Mouse (Mus musculus): ENCODE data around the gene Rgs12.

Gene Rgs12

DNA sequence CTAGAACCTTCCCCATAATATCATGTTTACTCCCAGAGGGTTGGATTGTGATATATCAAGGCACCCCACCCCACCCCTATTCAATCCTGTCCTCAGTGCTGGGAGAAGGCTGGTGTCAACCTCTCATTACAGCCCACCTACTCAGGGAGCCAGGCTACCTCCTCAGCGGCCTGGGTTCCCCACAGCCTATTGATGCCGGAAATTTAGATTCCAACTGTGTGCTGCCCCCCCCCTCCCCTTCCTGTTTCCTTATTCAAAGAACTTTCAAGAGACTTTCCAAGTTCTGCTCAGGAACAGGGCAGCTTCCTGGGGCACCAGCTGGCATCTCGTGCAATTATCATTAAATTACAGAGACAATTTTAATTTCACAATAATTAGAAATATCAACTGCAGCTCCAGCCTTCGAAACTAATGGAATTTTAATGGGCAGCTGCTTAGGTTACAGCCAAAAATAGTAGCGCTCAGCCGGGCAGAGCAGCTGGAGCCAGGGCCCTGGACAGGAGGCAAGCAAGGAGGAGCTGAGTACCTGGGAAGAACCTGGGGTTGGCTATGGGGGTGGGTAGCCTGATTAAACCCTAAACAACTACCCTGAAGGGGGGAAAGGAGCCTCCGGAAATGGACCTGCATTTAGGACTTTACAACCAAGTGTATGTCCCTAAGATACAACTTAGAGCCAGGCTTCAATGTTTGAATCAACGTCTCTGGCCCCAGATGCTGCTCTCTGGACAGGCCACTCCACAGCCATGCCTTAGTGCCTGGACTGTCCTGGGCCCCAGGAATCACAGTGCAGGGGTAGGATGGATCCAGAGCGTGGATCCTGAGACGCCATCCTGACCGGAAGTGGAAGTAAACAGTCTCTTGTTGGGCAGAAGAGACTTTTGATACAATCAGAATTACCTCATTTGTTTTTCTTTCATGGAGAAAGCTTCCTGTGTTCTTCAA lies 17.5 kb upstream of the Rgs12 start:
- DNase-seq (ENCODE audit: low spot score): no peak

DNA sequence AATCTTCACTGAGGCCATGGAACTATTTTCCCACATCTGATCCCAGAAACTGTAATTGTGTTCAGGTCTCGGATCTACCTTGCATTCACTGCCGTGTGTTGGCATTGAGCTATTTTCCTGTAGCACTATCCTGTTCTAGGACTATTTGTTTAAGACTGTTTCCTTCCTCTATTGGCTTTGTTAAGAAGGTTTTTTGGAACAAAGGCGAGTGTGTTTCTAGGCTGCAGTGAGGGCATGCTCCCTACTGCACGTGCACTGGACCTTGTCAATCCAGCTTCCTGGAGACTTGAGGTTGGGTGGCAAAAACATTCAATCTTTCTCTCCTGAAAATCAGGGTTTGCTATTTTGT lies 16.8 kb upstream of the Rgs12 start:
- no peak for DNase-seq (ENCODE audit: low spot score)

DNA sequence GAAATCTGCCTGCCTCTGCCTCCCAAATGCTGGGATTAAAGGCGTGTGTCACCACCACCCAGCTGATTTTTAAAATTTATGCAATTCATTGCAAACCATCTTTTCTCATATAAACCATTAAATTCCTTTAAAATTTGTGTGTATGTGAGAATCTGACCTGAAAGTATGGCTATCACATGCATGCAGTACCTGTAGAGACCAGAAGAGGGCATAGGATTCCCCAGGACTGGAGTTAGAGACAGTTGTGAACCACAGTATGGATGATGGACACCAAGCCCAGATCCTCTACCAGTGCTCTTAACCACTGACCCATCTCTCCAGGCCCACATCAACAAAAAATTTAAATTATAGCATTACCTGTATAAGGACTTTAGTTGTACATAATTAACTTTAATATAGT lies 15.8 kb upstream of the Rgs12 start:
- DNase-seq (ENCODE audit: low spot score): no peak

DNA sequence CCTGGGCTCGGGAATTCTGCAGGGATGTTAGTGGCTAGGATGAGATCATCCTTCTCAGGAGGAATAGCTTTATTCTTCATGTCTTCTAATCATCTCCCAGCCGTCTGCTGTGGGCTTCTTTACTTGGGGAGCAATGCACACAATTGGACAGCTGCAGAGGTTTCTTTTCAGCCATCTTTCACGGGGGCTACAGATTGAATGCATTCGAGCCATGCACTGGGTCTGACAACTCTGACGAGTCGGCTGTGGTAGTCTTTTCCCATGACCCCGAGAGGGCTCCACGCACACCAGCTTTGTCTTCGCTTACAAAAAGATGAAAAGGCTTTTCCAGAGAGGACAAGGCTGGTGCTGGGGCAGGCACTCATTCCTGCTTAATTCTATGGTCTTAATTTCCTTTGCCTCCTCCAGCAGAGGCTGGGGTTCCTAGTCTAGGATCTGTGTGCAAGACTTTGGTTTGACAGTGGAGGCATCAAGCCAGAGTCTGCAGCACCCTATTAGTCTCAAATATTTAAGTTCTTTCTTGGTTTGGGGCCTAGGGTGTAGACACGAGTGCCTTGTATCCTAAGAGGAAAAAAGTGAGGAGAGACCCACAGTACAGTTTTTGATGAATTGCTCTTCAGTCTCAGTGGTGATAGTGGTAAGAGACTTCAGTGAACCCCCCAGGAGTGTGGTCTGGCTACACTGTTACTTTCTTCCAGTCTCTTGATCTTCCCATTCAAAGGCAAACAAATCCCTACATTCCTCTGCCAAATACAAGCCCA lies 7.4 kb upstream of the Rgs12 start:
- no peak for DNase-seq (ENCODE audit: low spot score)

DNA sequence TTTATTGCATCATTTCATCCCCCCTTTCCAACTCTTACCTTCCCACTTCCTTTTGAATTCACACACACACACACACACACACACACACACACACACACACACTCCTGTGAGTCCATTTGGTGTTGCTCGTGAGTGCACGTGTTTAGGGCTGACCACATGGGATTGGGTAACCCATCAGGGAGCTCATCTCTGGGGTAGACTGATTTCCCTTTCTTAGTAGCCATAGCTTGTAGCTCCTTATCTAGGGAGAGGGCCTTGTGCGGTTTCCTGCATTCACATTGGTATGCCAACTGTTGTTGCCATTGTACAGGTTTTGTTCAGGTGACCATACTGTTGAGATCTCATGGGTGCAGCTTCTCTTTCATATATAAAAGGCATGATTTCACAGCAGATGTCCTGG lies 5.8 kb upstream of the Rgs12 start:
- DNase-seq (ENCODE audit: low spot score): no peak

DNA sequence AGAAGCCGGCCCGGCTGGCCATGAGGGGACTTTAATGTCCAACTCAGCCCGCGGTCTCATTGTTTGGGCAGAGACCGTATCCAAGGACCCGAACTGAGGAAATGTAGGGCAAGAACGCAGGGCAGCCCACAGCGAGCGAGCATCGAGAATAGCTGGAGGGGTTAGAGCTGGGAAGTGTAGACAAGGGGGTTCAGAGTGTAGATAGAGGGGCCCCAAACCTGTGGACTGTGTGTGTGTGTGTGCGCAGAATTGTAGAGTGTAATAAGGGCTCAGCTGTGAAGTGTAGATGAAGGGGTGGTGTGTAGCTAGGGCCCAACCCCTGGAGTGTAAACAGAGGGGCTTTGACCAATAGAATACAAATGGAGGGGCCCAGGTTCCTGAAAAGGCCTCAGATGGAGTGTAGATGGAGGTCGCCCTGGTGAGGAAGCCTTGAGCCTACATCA lies 545 bp downstream of the Rgs12 start:
- DNase-seq (ENCODE audit: low spot score): no peak

DNA sequence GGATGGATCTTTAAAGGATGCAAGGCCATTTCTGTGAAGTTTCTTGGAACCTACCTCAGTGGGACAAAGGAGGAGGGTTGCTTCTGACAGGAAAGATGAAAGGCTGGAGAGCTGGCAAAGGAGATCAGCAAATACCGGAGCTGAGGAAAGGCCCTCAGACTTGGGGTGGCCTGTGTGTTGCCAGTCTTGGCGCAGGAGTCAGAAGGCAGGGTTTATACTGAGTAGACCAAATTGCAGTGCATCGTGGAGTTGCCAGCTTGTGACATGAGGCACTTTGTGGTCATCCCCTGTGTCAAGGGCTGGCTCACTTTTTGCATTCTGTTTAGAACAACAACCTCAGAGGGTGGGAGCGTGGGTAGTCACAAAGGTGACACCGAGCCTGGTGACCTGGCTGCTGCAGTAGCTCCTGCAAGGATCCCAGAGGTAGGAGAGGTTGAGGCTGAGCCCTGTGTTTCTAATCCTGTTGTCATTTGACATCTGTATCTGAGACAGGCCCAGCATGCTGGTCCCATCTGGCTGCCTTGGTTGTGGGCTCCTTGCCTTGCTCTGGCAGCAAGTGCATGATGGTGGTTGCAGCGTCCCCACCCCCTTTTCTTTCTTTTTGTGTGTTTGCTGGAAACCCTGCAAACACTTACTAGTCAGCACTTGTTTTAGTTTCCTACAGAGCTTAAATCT lies 1.4 kb downstream of the Rgs12 start:
- no peak for DNase-seq (ENCODE audit: low spot score)

DNA sequence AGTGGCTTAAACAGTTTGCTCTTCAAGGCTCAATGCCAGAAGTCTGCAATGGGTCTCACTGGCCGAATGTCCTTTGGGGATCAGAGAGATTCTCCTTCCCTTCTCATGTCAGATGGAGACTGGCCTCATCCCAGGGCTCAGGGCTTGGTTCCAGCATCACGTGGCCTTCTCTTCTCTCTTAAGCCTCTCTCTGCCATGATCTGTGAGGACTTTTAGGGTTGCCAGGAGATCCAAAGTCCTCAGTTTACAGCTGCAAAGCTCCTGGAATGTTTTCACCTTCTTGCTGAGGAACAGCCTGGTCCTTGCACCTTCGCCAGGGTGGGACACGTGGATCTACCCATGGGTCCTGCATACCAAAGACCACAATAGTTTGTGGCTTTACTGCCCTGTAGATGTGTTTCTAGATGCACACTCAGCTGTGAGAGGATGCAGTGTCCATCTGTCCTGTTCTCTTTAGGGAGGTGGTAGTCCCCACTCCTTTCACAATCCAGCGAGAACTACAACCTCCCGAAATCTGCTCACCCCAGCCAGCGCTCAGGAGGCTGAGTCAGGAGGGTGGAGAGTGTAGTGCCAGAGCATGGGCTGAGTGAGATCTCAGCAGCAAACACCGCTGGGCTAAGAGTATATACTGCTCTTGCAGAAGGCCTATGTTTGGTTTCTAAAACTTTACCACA lies 2.1 kb downstream of the Rgs12 start:
- no peak for DNase-seq (ENCODE audit: low spot score)

DNA sequence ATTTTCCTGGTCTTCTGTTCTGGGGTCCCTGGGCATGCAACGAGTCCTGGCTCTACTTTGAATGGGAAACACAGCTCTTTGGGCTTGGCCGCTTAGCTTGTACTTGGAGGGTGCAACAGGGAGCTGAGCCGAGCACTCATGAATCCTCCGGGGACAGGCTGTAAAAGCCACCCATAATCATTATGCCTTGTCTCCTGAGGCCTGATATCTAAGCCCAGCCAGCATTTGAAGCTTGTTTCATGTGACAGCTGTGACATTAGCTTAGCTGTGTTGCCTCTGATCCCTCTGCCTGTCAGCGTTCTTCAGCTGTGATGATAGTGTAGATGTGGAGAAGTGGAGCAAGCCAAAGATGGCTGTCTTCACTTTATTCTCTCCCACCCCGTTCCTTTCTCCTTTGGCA lies 5.3 kb downstream of the Rgs12 start:
- no peak for DNase-seq (ENCODE audit: low spot score)

DNA sequence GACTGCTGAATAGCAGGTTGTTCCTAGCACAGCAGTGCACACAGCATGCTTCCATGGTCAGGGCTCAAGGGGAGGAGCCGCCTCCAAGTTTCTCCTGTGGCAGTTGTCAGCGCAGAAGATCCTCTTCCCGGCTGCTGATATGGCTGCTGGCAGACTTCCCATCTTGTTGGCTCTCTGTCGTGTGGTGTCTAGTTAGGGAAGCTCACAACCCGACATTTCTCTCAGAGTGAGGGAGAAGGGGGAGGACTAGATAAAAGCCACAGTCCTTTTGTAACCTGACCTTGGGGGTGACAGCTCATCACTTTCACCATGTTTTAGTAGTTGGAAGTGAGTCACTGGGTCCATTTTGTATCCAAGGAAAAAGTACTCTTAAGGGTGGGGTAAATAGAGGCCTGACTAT lies 6.4 kb downstream of the Rgs12 start:
- no peak for DNase-seq (ENCODE audit: low spot score)

DNA sequence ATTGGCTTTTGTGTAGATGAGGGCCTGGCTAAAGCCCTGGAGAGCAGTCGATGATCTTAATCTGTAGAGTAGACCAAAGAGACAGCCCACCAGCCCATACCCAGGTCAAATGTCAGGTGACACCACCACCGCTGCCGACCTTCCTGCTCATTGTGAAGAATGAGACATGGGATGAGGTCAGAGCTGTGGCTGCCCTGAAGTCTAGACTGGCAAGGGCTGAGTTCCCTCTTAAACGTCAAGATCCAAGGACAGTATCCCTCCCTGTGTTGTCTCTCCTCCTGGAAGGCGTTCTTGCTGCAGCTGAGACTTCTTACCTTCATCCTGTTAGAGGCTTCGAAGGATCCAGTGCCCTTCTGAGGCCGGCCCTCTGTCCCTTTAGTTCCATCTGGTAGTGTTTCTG lies 6.9 kb downstream of the Rgs12 start:
- DNase-seq (ENCODE audit: low spot score): no peak

DNA sequence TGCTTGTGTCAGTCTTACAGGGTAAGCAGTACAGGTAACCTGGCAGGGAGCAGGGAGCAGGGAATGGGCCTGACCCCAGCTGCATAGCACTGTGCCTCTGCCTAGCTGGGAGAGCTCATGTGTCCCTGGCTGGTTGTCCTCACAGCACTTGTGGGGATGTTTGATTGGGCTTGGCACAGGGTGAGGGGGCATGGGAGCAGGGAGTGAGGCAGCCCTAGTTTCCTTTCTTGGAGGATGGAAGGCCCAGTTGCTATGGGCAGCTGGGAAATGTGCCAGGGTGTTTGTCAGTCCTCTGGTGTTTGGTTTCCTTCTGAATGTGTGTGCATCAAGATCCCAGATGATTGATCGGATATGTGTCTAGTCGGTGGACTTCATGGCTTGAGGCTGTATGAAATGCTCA lies 7.8 kb downstream of the Rgs12 start:
- no peak for DNase-seq (ENCODE audit: low spot score)

DNA sequence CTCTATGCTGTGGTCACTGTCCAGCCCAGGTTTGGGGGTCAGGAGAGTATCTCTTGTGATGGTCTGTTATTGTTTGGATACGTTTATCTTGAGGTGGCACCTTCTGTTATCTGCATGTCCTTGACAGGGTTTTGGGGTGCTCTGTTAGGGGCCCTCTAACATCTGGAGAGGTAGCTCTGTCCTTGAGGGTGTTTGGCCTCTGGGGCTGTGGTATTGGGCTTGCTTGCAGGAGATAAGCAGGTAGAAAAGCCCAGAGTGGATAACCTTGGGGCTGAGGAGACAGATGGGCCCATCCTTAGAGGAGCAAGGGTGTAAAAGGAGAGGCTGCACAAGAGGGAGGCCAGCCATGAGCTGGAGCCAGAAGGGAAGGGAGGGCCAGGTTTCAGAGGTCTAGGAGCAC lies 10.8 kb downstream of the Rgs12 start:
- DNase-seq (ENCODE audit: low spot score): peak; percentile 34

DNA sequence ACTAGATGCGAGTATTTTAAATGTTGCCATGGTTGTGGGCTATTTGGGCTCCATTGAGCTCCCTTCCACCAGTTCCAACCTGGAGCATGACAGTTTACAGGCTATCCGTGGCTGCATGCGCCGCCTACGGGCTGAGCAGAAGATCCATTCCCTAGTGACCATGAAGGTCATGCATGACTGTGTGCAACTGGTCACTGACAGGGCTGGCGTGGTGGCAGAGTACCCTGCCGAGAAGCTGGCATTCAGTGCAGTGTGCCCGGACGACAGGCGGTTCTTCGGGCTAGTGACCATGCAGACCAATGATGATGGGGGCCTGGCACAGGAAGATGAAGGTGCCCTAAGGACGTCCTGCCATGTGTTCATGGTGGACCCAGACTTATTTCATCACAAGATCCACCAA lies 16.3 kb downstream of the Rgs12 start:
- DNase-seq (ENCODE audit: low spot score): no peak

DNA sequence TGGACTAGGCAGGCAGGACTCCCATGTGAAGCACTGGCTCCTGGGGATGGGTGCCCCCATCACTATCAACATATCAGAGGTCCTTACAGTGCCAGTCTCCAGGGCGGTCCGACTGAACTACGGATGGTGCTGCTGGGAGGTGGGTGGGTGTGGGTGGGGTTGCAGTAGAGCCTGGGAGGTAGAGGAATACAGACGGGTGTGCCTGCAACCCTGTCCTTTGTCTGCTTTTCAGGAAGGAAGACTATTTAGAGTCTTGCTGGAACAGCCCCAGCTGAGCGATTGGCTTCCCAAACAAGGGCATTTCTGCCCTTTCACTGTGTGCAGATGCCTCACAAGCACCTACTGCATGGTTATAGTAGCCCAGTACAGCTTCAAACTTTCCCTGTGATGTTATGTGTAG lies 19.1 kb downstream of the Rgs12 start:
- DNase-seq (ENCODE audit: low spot score): no peak

DNA sequence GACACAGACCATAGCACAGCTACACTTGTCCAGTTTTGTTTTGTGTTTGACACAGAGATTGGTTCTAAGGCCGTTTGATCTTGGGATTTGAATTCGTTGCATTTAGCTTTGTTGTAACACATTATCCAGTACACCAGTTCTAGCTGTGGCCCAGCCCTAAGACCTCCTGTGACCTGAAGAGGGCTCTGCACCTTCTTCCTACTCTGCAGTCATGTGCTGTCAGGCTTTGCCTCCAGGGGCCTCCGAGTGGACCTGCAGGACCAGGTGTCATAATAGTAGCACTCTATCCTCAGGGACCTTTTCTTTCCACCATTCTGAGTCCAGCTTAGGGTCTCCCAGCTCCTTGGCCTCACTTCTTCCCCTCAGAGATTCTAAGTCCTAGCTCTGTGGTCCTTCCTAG lies 23.2 kb downstream of the Rgs12 start:
- no peak for DNase-seq (ENCODE audit: low spot score)

DNA sequence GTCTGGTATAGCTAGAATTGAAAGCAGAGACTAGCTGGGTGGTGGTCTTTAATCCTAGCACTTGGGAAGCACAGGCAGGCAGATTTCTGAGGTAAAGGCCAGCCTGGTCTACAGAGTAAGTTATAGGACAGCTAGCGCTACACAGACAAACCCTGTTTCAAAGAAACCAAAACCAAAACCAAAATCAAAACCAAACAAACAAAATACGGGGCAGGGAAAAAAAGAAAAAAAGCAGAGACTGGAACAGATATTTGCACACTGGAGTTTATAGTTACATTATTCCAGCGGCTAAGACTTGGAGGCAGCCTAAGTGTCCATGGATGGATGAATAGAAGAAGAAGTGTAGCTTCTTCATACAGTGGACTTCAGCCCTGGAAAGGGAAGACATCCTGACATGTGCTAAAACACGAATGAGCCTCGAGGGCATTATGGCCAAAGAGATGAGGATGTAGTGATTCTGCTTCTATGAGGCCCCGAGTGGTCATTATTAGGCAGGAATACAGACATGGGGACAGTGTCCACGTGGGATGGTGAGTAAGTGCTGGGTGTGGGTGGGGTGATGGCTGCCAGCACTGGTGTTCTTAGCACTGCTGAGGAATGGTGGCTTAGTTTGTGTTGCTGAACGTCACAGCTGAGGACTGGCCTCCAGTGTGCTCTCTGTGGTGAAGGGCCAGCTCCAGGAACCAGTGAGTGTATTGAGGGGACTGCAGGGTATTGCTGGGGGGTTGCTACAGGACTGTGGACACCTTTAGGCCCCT lies 24.5 kb downstream of the Rgs12 start:
- DNase-seq (ENCODE audit: low spot score): no peak

DNA sequence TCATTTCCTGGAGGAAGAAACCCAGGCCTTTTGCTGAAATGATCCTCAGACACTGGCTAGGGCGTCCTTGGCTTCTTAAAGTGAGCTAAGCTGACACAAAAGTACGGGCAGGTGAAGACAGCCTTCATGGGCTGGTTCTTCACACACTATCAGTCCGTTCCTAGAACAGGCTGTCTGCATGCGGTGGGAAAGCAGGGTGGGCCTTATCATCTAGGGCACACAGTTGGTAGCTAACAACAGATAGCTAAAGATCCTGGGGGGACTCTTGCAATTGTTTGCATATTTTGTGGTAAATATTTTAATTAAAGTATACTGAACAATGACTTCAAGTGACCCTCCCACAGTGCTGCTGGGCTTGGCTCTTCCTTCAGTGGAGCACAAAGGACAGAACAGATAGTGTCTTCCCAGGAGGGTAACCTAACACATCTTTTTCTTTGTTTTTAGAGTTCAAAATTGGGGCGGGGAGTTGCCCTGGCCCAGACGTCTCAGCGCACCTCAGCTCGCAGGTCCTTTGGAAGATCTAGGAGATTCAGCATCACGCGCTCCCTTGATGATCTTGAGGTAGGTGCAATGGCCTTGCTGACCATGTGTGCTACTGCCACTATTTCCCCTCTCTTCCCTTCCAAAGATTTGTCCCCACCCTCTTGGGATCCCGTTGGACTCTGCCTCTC lies 25.7 kb downstream of the Rgs12 start:
- DNase-seq (ENCODE audit: low spot score): peak; percentile 20

DNA sequence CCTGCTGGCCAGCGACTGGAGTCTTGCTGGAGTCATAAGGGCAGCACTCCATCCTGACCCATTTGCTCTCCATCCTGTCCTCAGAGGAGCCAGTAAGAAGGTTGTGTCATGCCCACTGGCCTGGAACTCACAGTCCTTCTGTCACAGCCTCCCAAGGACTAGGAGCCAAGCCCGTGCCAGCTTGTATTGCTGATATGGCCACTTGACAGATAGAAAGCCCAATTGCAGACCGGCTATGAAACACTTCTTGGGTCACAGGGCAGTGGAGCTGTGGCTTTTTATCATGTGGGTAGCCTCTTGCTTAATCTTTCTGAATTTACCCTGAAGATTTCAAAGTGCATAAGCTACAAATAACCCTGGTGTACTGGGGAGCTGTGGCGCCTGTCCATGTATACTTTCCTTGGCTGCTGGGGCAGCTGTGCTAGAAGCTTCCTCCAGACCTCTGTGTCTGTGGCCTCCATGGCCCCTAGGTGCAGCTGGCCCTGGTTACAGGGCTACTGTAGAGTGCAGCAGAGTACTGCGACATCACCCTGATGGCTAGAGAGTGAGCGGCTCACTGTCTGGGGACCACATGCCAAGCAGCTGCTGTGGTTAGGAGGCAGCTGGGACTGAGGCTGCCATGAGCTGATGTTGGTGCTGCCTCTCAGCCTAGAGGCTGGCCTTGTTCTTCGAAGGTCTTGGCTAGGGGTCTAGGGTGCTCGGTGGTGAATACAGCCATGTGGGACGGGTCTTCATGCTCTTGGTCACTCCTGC lies 27.5 kb downstream of the Rgs12 start:
- DNase-seq (ENCODE audit: low spot score): no peak

DNA sequence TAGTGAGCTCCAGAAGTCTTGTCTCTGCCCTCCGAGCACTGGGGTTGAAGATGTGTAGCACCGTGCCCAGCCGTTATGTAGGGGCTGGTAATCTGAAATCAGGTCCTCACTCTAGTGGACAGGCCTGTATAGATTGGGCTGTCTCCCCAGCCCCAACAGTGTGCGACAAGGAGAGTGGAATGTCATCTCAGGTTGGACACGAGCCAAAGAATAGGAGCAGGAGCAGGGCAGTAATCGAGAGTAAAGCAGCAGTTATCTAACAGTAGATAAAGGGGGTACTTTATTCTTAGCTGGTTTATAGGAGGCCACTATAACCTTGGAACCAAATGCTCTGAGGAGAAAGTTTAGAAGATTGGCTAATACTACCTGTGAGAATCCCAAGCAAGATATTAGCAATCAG lies 30.9 kb downstream of the Rgs12 start:
- no peak for DNase-seq (ENCODE audit: low spot score)
